Mouse (Mus musculus): Measurements from ENCODE around the gene Fubp1. TPM values are rescaled to one million over a fixed set of nuclear protein-coding genes. Genes with fewer than 3 reads are reported as not detected.

Gene Fubp1
- polyA plus RNA-seq (2016; fragmentation: Nextera tagmentation; extraction: Ambion mirVana), result 403 and 416 TPM in 2 replicates

- WGBS, result under 1% methylated on average over 85 of the region's 85 CpGs
- H3K27me3 ChIP-seq, result no peaks in the 10 kb centered on the region
- peak within 1 kb of the TSS; percentile 100 for H3K9ac ChIP-seq (replicated peaks)
- H3K9me3 ChIP-seq, result no peaks in the 10 kb centered on the region
- peak within 1 kb of the TSS; percentile 99 for H3K27ac ChIP-seq
- H3K4me2 ChIP-seq, result peak within 1 kb of the TSS; percentile 98
- peaks cover 23% of the 10 kb centered on the region for H3K4me1 ChIP-seq (replicated peaks)
- peak within 1 kb of the TSS; percentile 98 for H3K4me3 ChIP-seq (replicated peaks)
- ATAC-seq (ENCODE audit: insufficient number of reproducible peaks, insufficient read depth, low FRiP score, low TSS enrichment, low read depth), result peak; percentile 93
- peaks cover 13% of the 10 kb centered on the region; the same call in 1 of the 2 replicates for H3K36me3 ChIP-seq
These were observed at the start of gene Fubp1, which contains the start of gene Dnajb4 for GRCm38 (mm10) chr3:152209967-152210634. TSS of gene Fubp1 (plus strand) at chr3:152210422. TSS of gene Dnajb4 (minus strand) at chr3:152210302.

GRCm38 (mm10) chr3:152160607-152161006 lies 49.6 kb upstream of the Fubp1 start:
- Histone ChIP-seq H3K36me3 (no peaks in the 10 kb centered on the region), H3K4me1 (replicated peaks) (peaks cover 6% of the 10 kb centered on the region)

DNA sequence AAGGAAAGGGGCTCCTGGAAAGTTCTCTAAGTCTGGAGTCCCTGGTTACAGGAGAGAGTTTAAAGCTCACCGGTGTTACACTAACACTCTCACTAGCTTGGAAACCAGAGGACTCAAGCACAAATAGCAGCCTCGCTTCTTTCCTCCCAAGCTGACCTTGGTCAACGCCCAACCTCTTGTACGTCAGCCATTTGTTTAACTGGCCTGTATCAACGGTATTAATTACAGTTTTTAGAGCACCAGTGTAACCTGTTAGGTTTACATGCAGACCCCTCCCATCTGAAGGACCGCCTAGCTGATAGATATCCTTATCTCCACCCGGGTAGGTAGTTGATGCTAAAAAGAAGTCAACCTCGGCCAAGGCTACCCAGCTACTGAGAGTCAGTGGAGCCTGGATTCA lies 46.9 kb upstream of the Fubp1 start:
- Histone ChIP-seq H3K4me2 (no peak overlapping the region), H3K27me3 (peaks cover 38% of the 10 kb centered on the region), H3K4me1 (replicated peaks) (peaks cover 23% of the 10 kb centered on the region), H3K27ac (no peak overlapping the region), H3K9ac (replicated peaks) (no peak overlapping the region), H3K4me3 (replicated peaks) (no peak overlapping the region), H3K36me3 (no peaks in the 10 kb centered on the region), H3K9me3 (no peaks in the 10 kb centered on the region)
- 86% methylated on average over 8 of the region's 8 CpGs for WGBS
- ATAC-seq (ENCODE audit: insufficient number of reproducible peaks, insufficient read depth, low FRiP score, low TSS enrichment, low read depth), result no peak

More at GRCm38 (mm10) chr3:152160607-152161006, 49.6 kb upstream of the Fubp1 start:
- no peak for ATAC-seq (ENCODE audit: insufficient number of reproducible peaks, insufficient read depth, low FRiP score, low TSS enrichment, low read depth)
- WGBS, result 64% methylated on average over 4 of the region's 4 CpGs
- H3K9me3 ChIP-seq, result no peaks in the 10 kb centered on the region
- no peak overlapping the region for H3K9ac ChIP-seq (replicated peaks)
- H3K4me2 ChIP-seq, result no peak overlapping the region
- H3K27ac ChIP-seq, result no peak overlapping the region
- no peak overlapping the region for H3K4me3 ChIP-seq (replicated peaks)
- peaks cover 12% of the 10 kb centered on the region for H3K27me3 ChIP-seq

- Histone ChIP-seq H3K9me3 (no peaks in the 10 kb centered on the region), H3K36me3 (no peaks in the 10 kb centered on the region), H3K27ac (no peak overlapping the region), H3K9ac (replicated peaks) (no peak overlapping the region), H3K4me3 (replicated peaks) (peak overlapping the region; percentile 56), H3K27me3 (peaks cover 38% of the 10 kb centered on the region), H3K4me2 (peak overlapping the region; percentile 98), H3K4me1 (replicated peaks) (peaks cover 23% of the 10 kb centered on the region)
- WGBS, result 24% methylated on average over 9 of the region's 9 CpGs
- no peak; the same call in 1 of the 2 replicates for ATAC-seq (ENCODE audit: insufficient number of reproducible peaks, insufficient read depth, low FRiP score, low TSS enrichment, low read depth)
These were observed 45.2 kb upstream of the Fubp1 start for GRCm38 (mm10) chr3:152165014-152165350.

DNA sequence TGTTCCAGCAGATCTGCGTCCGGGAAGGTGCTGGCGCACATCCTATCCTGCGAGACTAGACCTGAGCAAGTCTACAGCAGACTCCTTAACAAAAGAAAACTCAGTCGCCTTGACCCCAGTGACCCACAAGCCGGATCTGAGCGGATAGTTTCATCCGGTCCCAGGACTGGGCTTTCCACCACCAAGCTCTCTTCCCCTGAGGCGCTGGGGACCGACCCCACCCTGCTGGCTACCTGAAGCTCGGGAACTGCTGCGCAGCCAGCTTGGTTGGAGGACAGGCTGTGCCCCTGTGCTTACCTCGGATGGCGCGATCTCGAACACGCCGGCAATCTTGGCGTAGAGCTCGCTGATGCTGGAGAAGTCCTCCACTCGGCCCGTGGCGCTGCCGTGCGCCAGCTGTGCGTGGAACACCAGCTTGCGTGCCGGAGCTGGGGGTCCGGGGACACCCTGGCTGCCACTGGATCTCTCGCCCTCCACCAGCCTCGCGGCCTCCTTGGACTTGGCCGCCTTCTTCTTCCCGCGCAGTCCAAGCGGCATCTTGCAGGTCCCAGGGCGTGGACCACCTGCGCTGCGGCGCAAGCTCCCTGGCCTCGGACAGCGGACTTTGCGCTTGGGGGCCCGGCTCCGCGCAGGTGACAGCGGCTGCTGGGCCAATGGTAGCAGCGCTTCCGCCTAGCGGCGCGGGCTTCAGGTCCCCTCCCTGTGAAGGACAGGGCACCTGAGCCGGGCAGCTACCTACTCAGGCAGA lies 44.7 kb upstream of the Fubp1 start:
- Histone ChIP-seq H3K4me1 (replicated peaks) (peaks cover 23% of the 10 kb centered on the region), H3K9ac (replicated peaks) (peak overlapping the region; percentile 65), H3K27ac (no peak overlapping the region), H3K4me3 (replicated peaks) (peak overlapping the region; percentile 56), H3K36me3 (no peaks in the 10 kb centered on the region), H3K9me3 (no peaks in the 10 kb centered on the region), H3K4me2 (peak overlapping the region; percentile 98), H3K27me3 (peaks cover 38% of the 10 kb centered on the region)
- ATAC-seq (ENCODE audit: insufficient number of reproducible peaks, insufficient read depth, low FRiP score, low TSS enrichment, low read depth), result peak; percentile 52; the same call in 1 of the 2 replicates
- under 1% methylated on average over 53 of the region's 53 CpGs for WGBS

DNA sequence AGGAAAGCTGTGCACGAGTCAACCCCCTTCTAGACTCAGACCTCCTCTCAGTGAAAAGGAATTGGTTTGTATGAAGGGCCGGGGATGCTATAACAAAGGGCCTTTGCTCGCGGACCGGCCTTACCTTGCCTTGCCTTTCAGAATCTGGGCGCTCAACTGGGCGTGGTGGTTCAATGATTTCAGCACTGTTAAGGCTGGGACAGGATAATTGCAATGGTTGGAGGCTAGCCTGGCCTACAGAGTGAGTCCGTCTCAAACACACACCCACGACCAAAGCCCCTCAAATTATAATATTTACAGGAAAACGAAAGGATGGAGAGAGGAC lies 44.2 kb upstream of the Fubp1 start, which contains the start of gene Gipc2:
Gipc2 (minus strand) TSS at position 132 of the 325 bp plus-strand sequence.
- Histone ChIP-seq H3K9me3 (no peaks in the 10 kb centered on the region), H3K4me3 (replicated peaks) (peak within 1 kb of the TSS; percentile 56), H3K4me1 (replicated peaks) (peaks cover 23% of the 10 kb centered on the region), H3K27ac (no peak within 1 kb of the TSS), H3K4me2 (peak within 1 kb of the TSS; percentile 98), H3K27me3 (peaks cover 38% of the 10 kb centered on the region), H3K36me3 (no peaks in the 10 kb centered on the region), H3K9ac (replicated peaks) (peak within 1 kb of the TSS; percentile 65)
- no peak for ATAC-seq (ENCODE audit: insufficient number of reproducible peaks, insufficient read depth, low FRiP score, low TSS enrichment, low read depth)
- 10% methylated on average over 10 of the region's 10 CpGs for WGBS

DNA sequence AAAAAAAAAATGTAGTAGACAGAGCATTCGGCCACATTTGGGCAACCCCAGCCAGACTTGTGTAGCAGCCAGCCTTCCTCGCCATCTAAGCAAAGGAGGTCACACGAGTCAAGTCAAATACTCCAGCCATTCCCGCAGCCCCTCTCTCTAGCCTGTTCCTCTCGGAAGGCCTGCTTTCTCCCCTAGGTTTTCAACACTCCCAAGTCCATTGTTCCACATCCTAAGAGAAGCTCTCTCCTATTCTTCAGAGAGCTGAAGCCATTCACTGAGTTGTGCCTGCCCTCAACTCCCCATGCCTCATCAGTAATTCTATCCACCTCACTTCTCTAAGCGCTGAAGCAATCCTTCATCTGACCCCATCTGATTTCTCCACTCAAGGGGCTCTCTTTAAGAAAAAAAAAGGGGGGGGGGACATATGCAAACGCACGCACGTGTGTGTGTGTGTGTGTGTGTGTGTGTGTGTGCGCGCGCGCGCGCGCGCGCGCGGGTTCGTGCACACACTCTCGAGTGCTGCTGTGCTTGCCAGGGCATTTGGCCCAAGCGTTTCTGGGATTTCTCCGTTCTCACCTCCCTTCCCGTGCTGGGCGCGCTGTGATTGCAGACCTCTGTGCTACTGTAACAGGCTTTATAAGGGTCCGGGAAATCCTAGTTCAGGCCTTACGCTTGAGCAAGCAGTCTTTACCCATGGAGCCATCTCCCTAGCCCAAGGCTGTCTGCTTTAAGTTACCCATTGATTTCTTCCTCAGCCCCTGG lies 43.3 kb upstream of the Fubp1 start:
- peak overlapping the region; percentile 35 for H3K9ac ChIP-seq (replicated peaks)
- H3K36me3 ChIP-seq, result no peaks in the 10 kb centered on the region
- no peak for ATAC-seq (ENCODE audit: insufficient number of reproducible peaks, insufficient read depth, low FRiP score, low TSS enrichment, low read depth)
- H3K4me3 ChIP-seq (replicated peaks), result peak overlapping the region; percentile 24
- peaks cover 23% of the 10 kb centered on the region for H3K4me1 ChIP-seq (replicated peaks)
- peak overlapping the region; percentile 98 for H3K4me2 ChIP-seq
- 11% methylated on average over 29 of the region's 29 CpGs for WGBS
- H3K27ac ChIP-seq, result no peak overlapping the region
- peaks cover 38% of the 10 kb centered on the region for H3K27me3 ChIP-seq
- H3K9me3 ChIP-seq, result no peaks in the 10 kb centered on the region

GRCm38 (mm10) chr3:152168007-152168406 lies 42.2 kb upstream of the Fubp1 start:
- WGBS, result 93% methylated on average over 10 of the region's 10 CpGs
- no peak for ATAC-seq (ENCODE audit: insufficient number of reproducible peaks, insufficient read depth, low FRiP score, low TSS enrichment, low read depth)
- Histone ChIP-seq H3K27me3 (peaks cover 38% of the 10 kb centered on the region), H3K27ac (no peak overlapping the region), H3K9me3 (no peaks in the 10 kb centered on the region), H3K4me3 (replicated peaks) (no peak overlapping the region), H3K9ac (replicated peaks) (no peak overlapping the region), H3K4me1 (replicated peaks) (peaks cover 23% of the 10 kb centered on the region), H3K4me2 (no peak overlapping the region), H3K36me3 (no peaks in the 10 kb centered on the region)

GRCm38 (mm10) chr3:152170407-152170806 lies 39.8 kb upstream of the Fubp1 start:
- no peak overlapping the region for H3K4me2 ChIP-seq
- H3K27ac ChIP-seq, result no peak overlapping the region
- peaks cover 20% of the 10 kb centered on the region for H3K4me1 ChIP-seq (replicated peaks)
- no peak overlapping the region for H3K9ac ChIP-seq (replicated peaks)
- no peaks in the 10 kb centered on the region for H3K9me3 ChIP-seq
- H3K4me3 ChIP-seq (replicated peaks), result no peak overlapping the region
- H3K27me3 ChIP-seq, result peaks cover 28% of the 10 kb centered on the region
- no peak for ATAC-seq (ENCODE audit: insufficient number of reproducible peaks, insufficient read depth, low FRiP score, low TSS enrichment, low read depth)
- 45% methylated on average over 1 of the region's 1 CpGs for WGBS
- no peaks in the 10 kb centered on the region for H3K36me3 ChIP-seq

GRCm38 (mm10) chr3:152171236-152171635 lies 39.0 kb upstream of the Fubp1 start:
- H3K9ac ChIP-seq (replicated peaks), result no peak overlapping the region

DNA sequence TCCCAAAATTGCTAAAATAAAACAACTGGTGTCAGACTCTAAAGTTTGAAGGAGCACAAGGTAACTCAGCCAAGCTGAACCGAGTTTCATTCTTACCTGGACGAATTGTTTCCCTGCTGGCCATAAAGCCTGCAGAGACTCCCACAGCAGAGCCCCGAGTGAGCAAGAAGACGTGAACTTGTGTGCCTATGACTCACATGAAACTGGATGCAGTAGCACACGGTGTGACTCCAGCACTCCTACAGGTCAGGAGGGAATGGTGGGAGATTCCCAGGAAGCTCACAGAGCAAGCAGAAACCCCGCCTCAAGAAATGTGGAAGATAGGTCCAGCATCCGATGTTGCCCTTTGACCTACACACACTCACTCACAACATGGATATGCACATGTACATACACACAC lies 38.4 kb upstream of the Fubp1 start:
- Histone ChIP-seq H3K4me3 (replicated peaks) (no peak overlapping the region), H3K27ac (no peak overlapping the region), H3K4me2 (no peak overlapping the region), H3K9ac (replicated peaks) (no peak overlapping the region), H3K36me3 (no peaks in the 10 kb centered on the region), H3K27me3 (peaks cover 13% of the 10 kb centered on the region), H3K4me1 (replicated peaks) (0 out of 2 replicates have a peak, but pooled peaks cover 6% of the 10 kb centered on the region), H3K9me3 (no peaks in the 10 kb centered on the region)
- no peak for ATAC-seq (ENCODE audit: insufficient number of reproducible peaks, insufficient read depth, low FRiP score, low TSS enrichment, low read depth)
- WGBS, result 72% methylated on average over 7 of the region's 7 CpGs

More at GRCm38 (mm10) chr3:152171236-152171635, 39.0 kb upstream of the Fubp1 start:
- Histone ChIP-seq H3K9me3 (no peaks in the 10 kb centered on the region), H3K4me1 (replicated peaks) (peaks cover 12% of the 10 kb centered on the region; the same call in 1 of the 2 replicates), H3K36me3 (no peaks in the 10 kb centered on the region), H3K27me3 (peaks cover 19% of the 10 kb centered on the region), H3K4me2 (no peak overlapping the region), H3K27ac (no peak overlapping the region), H3K4me3 (replicated peaks) (no peak overlapping the region)
- no peak for ATAC-seq (ENCODE audit: insufficient number of reproducible peaks, insufficient read depth, low FRiP score, low TSS enrichment, low read depth)
- 63% methylated on average over 2 of the region's 2 CpGs for WGBS
